Mouse (Mus musculus) heart, adult 2 months (tissue): ENCODE measurements around the gene Adamts4.

ENCODE experiments used
- CTCF ChIP-seq: fragments of 200-600 bp; IDR thresholded peaks from 2 replicates; pipeline ENCODE4 v1.8.1; 2022; ENCODE audit warnings: antibody characterized with exemption, mild to moderate bottlenecking, moderate library complexity
- POLR2A ChIP-seq: fragments of 200-500 bp; IDR thresholded peaks from 2 replicates; pipeline ENCODE4 v1.6.1; 2011; ENCODE audit warnings: mild to moderate bottlenecking, low read depth, low read length, control low read depth; ENCODE audit not compliant: insufficient read depth

GRCm38 (mm10) chr1:171200769-171201168 lies 49.5 kb upstream of the Adamts4 start:
- no peak for TF ChIP-seq POLR2A
- no peak for TF ChIP-seq CTCF
